Mouse (Mus musculus) midbrain, postnatal 0 days (tissue): ENCODE data around the gene Med15. TPM values are rescaled to one million over a fixed set of nuclear protein-coding genes. Genes with fewer than 3 reads are reported as not detected.

Experiments used
- ATAC-seq: fragments of 200-750 bp; cut with Nextera tagmentation; 2 replicates; pipeline ENCODE4 v1.8.0; 2017; ENCODE audit warnings: moderate number of reproducible peaks, mild to moderate bottlenecking, moderate TSS enrichment, moderate library complexity; ENCODE audit not compliant: low FRiP score
- DNase-seq: peaks from one replicate; pipeline ENCODE4 v3.0.0-alpha.2; 2015; ENCODE audit warnings: low spot score
- H3K27ac ChIP-seq: fragments of 300-500 bp; sonication (generic); 2 replicates; pipeline ENCODE4 v1.5.1; 2014; ENCODE audit warnings: low read depth, mild to moderate bottlenecking, low read length, mixed read lengths
- H3K27me3 ChIP-seq: fragments of 300-500 bp; sonication (generic); 2 replicates; pipeline ENCODE4 v1.6.1; 2014; ENCODE audit warnings: low read length, control low read depth, mixed read lengths; ENCODE audit not compliant: insufficient read depth
- H3K36me3 ChIP-seq: fragments of 300-500 bp; sonication (generic); 2 replicates; pipeline ENCODE4 v1.6.1; 2014; ENCODE audit warnings: low read length, control low read depth, mixed read lengths; ENCODE audit not compliant: insufficient read depth
- H3K4me1 ChIP-seq: fragments of 300-500 bp; sonication (generic); 2 replicates; pipeline ENCODE4 v1.6.1; 2014; ENCODE audit warnings: mild to moderate bottlenecking, control low read depth, antibody characterized with exemption, low read length, mixed read lengths; ENCODE audit not compliant: insufficient read depth
- H3K4me2 ChIP-seq: fragments of 300-500 bp; sonication (generic); 2 replicates; pipeline ENCODE4 v1.6.1; 2014; ENCODE audit warnings: low read depth, mild to moderate bottlenecking, low read length, mixed read lengths; ENCODE audit not compliant: poor library complexity, severe bottlenecking
- H3K4me3 ChIP-seq: fragments of 300-500 bp; sonication (generic); 2 replicates; pipeline ENCODE4 v1.5.1; 2014; ENCODE audit warnings: low read depth, mild to moderate bottlenecking, low read length, moderate library complexity
- H3K9ac ChIP-seq: fragments of 300-500 bp; sonication (generic); replicated peaks from 2 replicates; pipeline ENCODE4 v1.6.1; 2014; ENCODE audit warnings: mild to moderate bottlenecking, low read length, moderate library complexity, mixed read lengths; ENCODE audit not compliant: poor library complexity, severe bottlenecking
- H3K9me3 ChIP-seq: fragments of 300-500 bp; sonication (generic); 2 replicates; pipeline ENCODE4 v1.6.1; 2016; ENCODE audit warnings: low read length, control low read depth
- CTCF ChIP-seq: IDR thresholded peaks from 2 replicates; pipeline ENCODE4 v1.5.1; 2016; ENCODE audit warnings: antibody characterized with exemption, mild to moderate bottlenecking
- WGBS: fragments of 180-500 bp; shearing (Covaris S2); extraction: QIAGEN DNeasy Blood & Tissue Kit; methylation state at CpG from one replicate; pipeline ENCODE4 v1.1.7; 2014; 5-methylcytosine and 5-hydroxymethylcytosine counted together
- polyA plus RNA-seq: library from polyadenylated mRNA; unstranded; fragments of >200 nt; fragmentation: Nextera tagmentation; extraction: Ambion mirVana; gene quantifications from 2 replicates; pipeline ENCODE4 v1.2.1, GENCODE M21; 2015
- total RNA-seq: library from RNA; depleted of rRNA; stranded (reverse); fragments of >200 nt; gene quantifications from 2 replicates; pipeline ENCODE4 v1.2.3, GENCODE M21; 2014; rRNA removed

Med15 gene
- total RNA-seq (58.3 and 60.7 TPM in 2 replicates), polyA plus RNA-seq (43.0 and 49.3 TPM in 2 replicates)

GRCm38 (mm10) chr16:17732841-17733340 is at the start of gene Med15:
Gene Med15 (minus strand): TSS chr16:17732891.
- Histone ChIP-seq H3K9ac (no peak within 1 kb of the TSS), H3K27ac (no peak within 1 kb of the TSS), H3K4me3 (no peak within 1 kb of the TSS), H3K36me3 (no peaks in the 10 kb centered on the region), H3K27me3 (no peaks in the 10 kb centered on the region), H3K4me1 (no peaks in the 10 kb centered on the region), H3K4me2 (no peak within 1 kb of the TSS), H3K9me3 (no peaks in the 10 kb centered on the region)
- ATAC-seq (no peak), DNase-seq (no peak)
- no peak for TF ChIP-seq CTCF
- WGBS: 56% methylated on average over 3 of the region's 3 CpGs

GRCm38 (mm10) chr16:17779692-17780091 is 47.0 kb upstream of the Med15 start:
- Histone ChIP-seq H3K9ac (no peak overlapping the region), H3K4me3 (no peak overlapping the region), H3K4me2 (no peak overlapping the region), H3K27ac (no peak overlapping the region), H3K36me3 (peaks cover 49% of the 10 kb centered on the region), H3K4me1 (no peaks in the 10 kb centered on the region), H3K27me3 (no peaks in the 10 kb centered on the region), H3K9me3 (no peaks in the 10 kb centered on the region)
- no peak for ATAC-seq
- WGBS: 76% methylated on average over 1 of the region's 1 CpGs
- DNase-seq: no peak
- TF ChIP-seq CTCF: no peak

GRCm38 (mm10) chr16:17778223-17778622 is 45.5 kb upstream of the Med15 start:
- Histone ChIP-seq H3K4me3 (no peak overlapping the region), H3K4me2 (no peak overlapping the region), H3K9ac (no peak overlapping the region), H3K9me3 (no peaks in the 10 kb centered on the region), H3K27me3 (no peaks in the 10 kb centered on the region), H3K36me3 (peaks cover 43% of the 10 kb centered on the region), H3K4me1 (no peaks in the 10 kb centered on the region), H3K27ac (no peak overlapping the region)
- 79% methylated on average over 4 of the region's 4 CpGs for WGBS
- ATAC-seq (no peak), DNase-seq (no peak)
- no peak for TF ChIP-seq CTCF

- Histone ChIP-seq H3K4me1 (no peaks in the 10 kb centered on the region), H3K36me3 (peaks cover 45% of the 10 kb centered on the region), H3K4me2 (no peak overlapping the region), H3K9me3 (no peaks in the 10 kb centered on the region), H3K9ac (no peak overlapping the region), H3K27ac (no peak overlapping the region), H3K27me3 (no peaks in the 10 kb centered on the region), H3K4me3 (no peak overlapping the region)
- ATAC-seq: no peak
- peak; percentile 64 for TF ChIP-seq CTCF
- 68% methylated on average over 11 of the region's 11 CpGs for WGBS
- DNase-seq: no peak
These were observed 44.1 kb upstream of the Med15 start for GRCm38 (mm10) chr16:17776828-17777227.

- no peaks in the 10 kb centered on the region for H3K4me1 ChIP-seq
- ATAC-seq (no peak), DNase-seq (peak; percentile 19)
- H3K4me3 ChIP-seq: no peak overlapping the region
- peak; percentile 63 for TF ChIP-seq CTCF
- H3K36me3 ChIP-seq: peaks cover 30% of the 10 kb centered on the region
- no peaks in the 10 kb centered on the region for H3K9me3 ChIP-seq
- H3K27ac ChIP-seq: no peak overlapping the region
- WGBS: 75% methylated on average over 4 of the region's 4 CpGs
- no peak overlapping the region for H3K9ac ChIP-seq
- H3K27me3 ChIP-seq: no peaks in the 10 kb centered on the region
- no peak overlapping the region for H3K4me2 ChIP-seq
These were observed 38.6 kb upstream of the Med15 start for GRCm38 (mm10) chr16:17771117-17771865.

- DNase-seq: no peak
- Histone ChIP-seq H3K4me3 (no peak overlapping the region), H3K9ac (no peak overlapping the region), H3K27ac (no peak overlapping the region), H3K4me1 (no peaks in the 10 kb centered on the region), H3K36me3 (peaks cover 23% of the 10 kb centered on the region), H3K9me3 (no peaks in the 10 kb centered on the region), H3K27me3 (no peaks in the 10 kb centered on the region), H3K4me2 (no peak overlapping the region)
- 89% methylated on average over 7 of the region's 7 CpGs for WGBS
- TF ChIP-seq CTCF: no peak
- no peak for ATAC-seq
These were observed 36.1 kb upstream of the Med15 start for GRCm38 (mm10) chr16:17768834-17769233.
